Mouse (Mus musculus) embryonic facial prominence, embryonic 11.5 days (tissue): ENCODE measurements around the gene Trp53tg5. TPM values are rescaled to one million over a fixed set of nuclear protein-coding genes. Genes with fewer than 3 reads are reported as not detected.

Source experiments
- ATAC-seq: fragments of 200-750 bp; cut with Nextera tagmentation; replicated peaks from 2 replicates; pipeline ENCODE4 v1.8.0; 2017; ENCODE audit warnings: low read depth; ENCODE audit not compliant: insufficient number of reproducible peaks, low FRiP score, low TSS enrichment
- DNase-seq: peaks from one replicate; pipeline ENCODE4 v3.0.0-alpha.2; 2015; ENCODE audit warnings: low spot score
- H3K27ac ChIP-seq: fragments of 300-500 bp; sonication (generic); replicated peaks from 2 replicates; pipeline ENCODE4 v1.5.1; 2014; ENCODE audit warnings: mild to moderate bottlenecking, low read depth, low read length, control low read depth
- H3K27me3 ChIP-seq: fragments of 300-500 bp; sonication (generic); 2 replicates; pipeline ENCODE4 v1.6.1; 2014; ENCODE audit warnings: mild to moderate bottlenecking, low read length, moderate library complexity, mixed read lengths; ENCODE audit not compliant: control insufficient read depth, insufficient read depth
- H3K36me3 ChIP-seq: fragments of 300-500 bp; sonication (generic); replicated peaks from 2 replicates; pipeline ENCODE4 v1.6.1; 2014; ENCODE audit warnings: low read depth, mild to moderate bottlenecking, low read length, moderate library complexity, mixed read lengths; ENCODE audit not compliant: control insufficient read depth, insufficient read depth
- H3K4me1 ChIP-seq: fragments of 300-500 bp; sonication (generic); 2 replicates; pipeline ENCODE4 v1.6.1; 2014; ENCODE audit warnings: low read length, mixed read lengths; ENCODE audit not compliant: control insufficient read depth, insufficient read depth
- H3K4me2 ChIP-seq: fragments of 300-500 bp; sonication (generic); 2 replicates; pipeline ENCODE4 v1.6.1; 2014; ENCODE audit warnings: low read depth, mild to moderate bottlenecking, control low read depth, low read length, moderate library complexity
- H3K4me3 ChIP-seq: fragments of 300-500 bp; sonication (generic); 2 replicates; pipeline ENCODE4 v1.5.1; 2014; ENCODE audit warnings: low read depth, low read length, control low read depth
- H3K9ac ChIP-seq: fragments of 300-500 bp; sonication (generic); replicated peaks from 2 replicates; pipeline ENCODE4 v1.6.1; 2014; ENCODE audit warnings: mild to moderate bottlenecking, control low read depth, low read length
- H3K9me3 ChIP-seq: fragments of 300-500 bp; sonication (generic); replicated peaks from 2 replicates; pipeline ENCODE4 v1.6.1; 2016; ENCODE audit warnings: mild to moderate bottlenecking, low read length, inconsistent platforms, mixed read lengths; ENCODE audit not compliant: control insufficient read depth
- WGBS: fragments of 180-500 bp; shearing (Covaris S2); extraction: QIAGEN DNeasy Blood & Tissue Kit; methylation state at CpG from one replicate; pipeline ENCODE4 v1.1.7; 2014; 5-methylcytosine and 5-hydroxymethylcytosine counted together
- polyA plus RNA-seq: library from polyadenylated mRNA; unstranded; fragments of >200 nt; fragmentation: Nextera tagmentation; extraction: Ambion mirVana; gene quantifications from 2 replicates; pipeline ENCODE4 v1.2.1, GENCODE M21; 2014

Trp53tg5 gene
- polyA plus RNA-seq, 1 experiment from 2014 or later = not detected

DNA sequence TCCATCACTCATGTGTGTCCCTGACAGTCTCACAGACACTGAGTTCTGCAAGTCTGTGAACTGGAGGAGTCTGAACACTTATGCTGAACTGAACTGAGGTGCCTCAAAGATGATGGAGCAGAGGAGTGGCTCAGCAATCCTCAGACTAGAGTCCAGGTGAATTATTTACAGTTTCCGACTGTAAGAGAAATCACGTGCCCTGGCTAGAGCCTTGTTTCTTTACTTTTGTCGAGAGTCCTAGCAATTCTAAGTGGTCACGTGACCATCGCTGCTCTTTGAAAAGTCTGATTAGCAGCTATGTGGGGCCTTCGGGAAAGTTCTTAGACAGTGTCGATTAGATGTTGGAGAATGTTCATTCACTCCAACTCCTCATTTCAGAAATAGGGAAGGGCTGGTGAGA, 15.6 kb downstream of the Trp53tg5 start:
- DNase-seq = no peak
- Histone ChIP-seq H3K4me1 (no peaks in the 10 kb centered on the region; the same call in 1 of the 2 replicates), H3K9me3 (no peaks in the 10 kb centered on the region), H3K36me3 (no peaks in the 10 kb centered on the region), H3K27me3 (no peaks in the 10 kb centered on the region), H3K4me3 (no peak overlapping the region), H3K9ac (no peak overlapping the region), H3K27ac (no peak overlapping the region), H3K4me2 (no peak overlapping the region)
- WGBS = 69% methylated on average over 7 of the region's 7 CpGs
- no peak for ATAC-seq

- Histone ChIP-seq H3K4me3 (0 out of 2 replicates have a peak within 1 kb of the TSS, but pooled peaks have one; percentile 3), H3K27ac (no peak within 1 kb of the TSS)
- 2% methylated on average over 7 of the region's 7 CpGs for WGBS
Observed at GRCm38 (mm10) chr2:164456864-164457300, 16.6 kb downstream of the Trp53tg5 start, which contains the start of gene Sys1. Gene Sys1, plus strand, starts transcription at chr2:164456964.

DNA sequence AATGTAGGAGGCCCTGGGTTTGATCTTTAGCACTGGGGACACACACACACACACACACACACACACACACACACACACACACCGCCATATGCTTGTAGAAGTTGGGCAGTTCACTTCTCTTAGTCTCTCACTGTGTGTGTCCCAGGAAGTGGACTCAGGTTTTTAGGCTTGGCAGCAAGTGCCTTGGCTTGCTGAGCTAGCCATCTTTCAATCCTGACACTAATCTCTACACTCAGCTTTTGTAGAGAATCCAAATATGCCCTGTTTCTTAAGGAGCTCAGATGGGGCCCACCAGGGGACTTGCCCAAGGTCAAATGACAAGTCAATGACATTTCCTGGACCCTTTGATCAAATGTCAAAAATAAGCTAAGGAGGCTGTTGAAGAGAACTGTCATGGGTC, 17.1 kb downstream of the Trp53tg5 start:
- Histone ChIP-seq H3K27me3 (no peaks in the 10 kb centered on the region), H3K9me3 (no peaks in the 10 kb centered on the region), H3K36me3 (no peaks in the 10 kb centered on the region), H3K4me3 (no peak overlapping the region), H3K4me2 (no peak overlapping the region), H3K9ac (peak overlapping the region; percentile 51), H3K27ac (no peak overlapping the region), H3K4me1 (no peaks in the 10 kb centered on the region)
- no peak for ATAC-seq
- 87% methylated on average over 1 of the region's 1 CpGs for WGBS
- no peak for DNase-seq

More at GRCm38 (mm10) chr2:164456864-164457300, 16.6 kb downstream of the Trp53tg5 start, which contains the start of gene Sys1:
- Histone ChIP-seq H3K4me1 (no peaks in the 10 kb centered on the region; the same call in 1 of the 2 replicates), H3K9me3 (no peaks in the 10 kb centered on the region), H3K36me3 (no peaks in the 10 kb centered on the region), H3K9ac (peak within 1 kb of the TSS; percentile 51), H3K27me3 (no peaks in the 10 kb centered on the region), H3K4me2 (peak within 1 kb of the TSS; percentile 25; the same call in 1 of the 2 replicates)
- ATAC-seq = no peak
- DNase-seq = no peak

- no peak overlapping the region for H3K9ac ChIP-seq
- DNase-seq (no peak), ATAC-seq (no peak)
- H3K4me2 ChIP-seq = no peak overlapping the region
- 67% methylated on average over 6 of the region's 6 CpGs for WGBS
- no peak overlapping the region for H3K4me3 ChIP-seq
- no peak overlapping the region for H3K27ac ChIP-seq
- H3K36me3 ChIP-seq = no peaks in the 10 kb centered on the region
- no peaks in the 10 kb centered on the region for H3K4me1 ChIP-seq
- no peaks in the 10 kb centered on the region for H3K9me3 ChIP-seq
- H3K27me3 ChIP-seq = no peaks in the 10 kb centered on the region
Observed at GRCm38 (mm10) chr2:164455421-164456190, 17.9 kb downstream of the Trp53tg5 start.

DNA sequence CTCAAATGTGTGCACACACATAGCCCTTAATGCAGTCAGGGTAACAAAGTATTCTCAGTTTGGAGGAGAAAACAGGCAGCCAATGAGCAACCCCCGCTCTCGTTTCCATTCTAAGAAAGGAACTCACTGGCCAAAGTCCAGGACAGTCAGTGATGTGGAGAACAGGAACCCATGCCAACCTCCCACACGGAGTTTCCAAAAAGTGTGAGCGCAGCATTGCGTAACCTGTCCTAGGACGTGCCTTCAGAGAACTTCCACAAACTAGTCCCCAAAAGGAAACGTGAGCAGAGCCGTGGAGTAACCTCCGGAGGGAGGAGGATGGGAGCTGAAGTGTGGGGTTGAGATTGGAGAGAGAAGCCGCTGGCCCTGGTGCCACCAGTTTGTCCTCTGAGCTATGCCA, 18.7 kb downstream of the Trp53tg5 start:
- no peaks in the 10 kb centered on the region for H3K4me1 ChIP-seq
- no peaks in the 10 kb centered on the region for H3K36me3 ChIP-seq
- DNase-seq = no peak
- H3K4me3 ChIP-seq = no peak overlapping the region
- ATAC-seq = no peak
- H3K27me3 ChIP-seq = no peaks in the 10 kb centered on the region
- H3K27ac ChIP-seq = no peak overlapping the region
- no peak overlapping the region for H3K9ac ChIP-seq
- no peaks in the 10 kb centered on the region for H3K9me3 ChIP-seq
- WGBS = 86% methylated on average over 10 of the region's 10 CpGs
- H3K4me2 ChIP-seq = no peak overlapping the region

- H3K4me3 ChIP-seq = no peak overlapping the region
- ATAC-seq (no peak), DNase-seq (no peak)
- H3K9me3 ChIP-seq = no peaks in the 10 kb centered on the region
- H3K27me3 ChIP-seq = no peaks in the 10 kb centered on the region
- H3K4me1 ChIP-seq = no peaks in the 10 kb centered on the region
- H3K4me2 ChIP-seq = no peak overlapping the region
- no peak overlapping the region for H3K9ac ChIP-seq
- no peak overlapping the region for H3K27ac ChIP-seq
- H3K36me3 ChIP-seq = no peaks in the 10 kb centered on the region
- 70% methylated on average over 7 of the region's 7 CpGs for WGBS
Observed at GRCm38 (mm10) chr2:164453887-164454500, 19.5 kb downstream of the Trp53tg5 start.

DNA sequence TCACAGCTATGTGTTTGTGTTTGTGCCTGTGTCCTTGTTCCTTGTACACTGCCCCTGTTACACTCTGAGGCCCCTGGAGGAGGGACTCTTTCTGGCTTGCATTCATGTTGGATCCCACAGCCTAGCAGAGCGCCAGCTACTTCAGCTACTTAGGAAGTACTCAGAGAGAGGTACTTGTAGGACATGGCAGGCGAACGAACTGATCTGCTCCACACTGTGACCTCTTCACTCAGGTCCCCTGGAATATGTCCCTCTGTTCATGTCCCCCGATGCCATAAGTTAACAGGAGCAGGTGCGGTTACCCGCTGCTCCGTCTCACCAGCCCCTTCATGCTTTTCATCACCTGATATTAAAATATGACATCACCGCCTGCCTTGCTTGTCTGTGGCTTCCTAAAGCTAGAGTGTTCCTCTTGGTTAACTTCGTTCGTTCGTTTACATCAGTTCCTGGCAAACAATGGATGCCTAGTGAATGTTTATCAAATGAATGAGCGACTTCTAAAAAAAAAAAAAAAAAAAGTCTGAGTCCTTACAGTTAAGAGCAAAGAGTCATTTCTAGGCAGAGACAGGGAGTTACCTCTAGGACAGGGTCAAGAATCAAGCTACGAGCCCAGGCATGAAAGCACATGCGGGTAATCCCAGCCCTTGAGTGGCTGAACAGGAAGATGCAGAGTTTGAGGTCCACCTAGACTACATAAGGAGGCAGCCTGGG, 20.3 kb downstream of the Trp53tg5 start:
- DNase-seq (no peak), ATAC-seq (no peak)
- Histone ChIP-seq H3K27me3 (no peaks in the 10 kb centered on the region), H3K27ac (no peak overlapping the region), H3K4me3 (no peak overlapping the region), H3K9me3 (no peaks in the 10 kb centered on the region), H3K4me1 (no peaks in the 10 kb centered on the region), H3K9ac (no peak overlapping the region), H3K36me3 (no peaks in the 10 kb centered on the region), H3K4me2 (no peak overlapping the region)
- 84% methylated on average over 14 of the region's 14 CpGs for WGBS
